Mouse (Mus musculus) ES-E14 (cell line): ENCODE measurements around the gene Prelid1. TPM values are rescaled to one million over a fixed set of nuclear protein-coding genes. Genes with fewer than 3 reads are reported as not detected.

ENCODE experiments used
- DNase-seq: peaks from one replicate; pipeline ENCODE4 v3.0.0-alpha.2; 2013; ENCODE audit warnings: low read depth, low spot score
- H3K27ac ChIP-seq: 2 replicates; pipeline ENCODE4 v1.5.1; 2012; ENCODE audit warnings: low read depth, mild to moderate bottlenecking, low read length, moderate library complexity, mixed read lengths; ENCODE audit not compliant: poor library complexity, insufficient read depth, severe bottlenecking
- H3K36me3 ChIP-seq: 2 replicates; pipeline ENCODE4 v1.6.1; 2012; ENCODE audit warnings: mild to moderate bottlenecking, low read length, moderate library complexity, mixed read lengths; ENCODE audit not compliant: control insufficient read depth, poor library complexity, insufficient read depth, severe bottlenecking
- H3K4me1 ChIP-seq, 2 experiments: fragments of 150-350 bp in 1 of 2; sonication (generic) in 1 of 2; 2 replicates each; pipeline ENCODE4 v1.6.1; 2012; ENCODE audit warnings: low read length in 2 of 2, mild to moderate bottlenecking in 1 of 2, mixed read lengths in 1 of 2; ENCODE audit not compliant: control insufficient read depth in 2 of 2, insufficient read depth in 2 of 2, poor library complexity in 1 of 2
- H3K4me3 ChIP-seq, 2 experiments: fragments of 150-350 bp in 1 of 2; sonication (generic) in 1 of 2; 2 replicates each; pipeline ENCODE4 v1.5.1; 2012; ENCODE audit warnings: low read length in 2 of 2, low read depth in 1 of 2, mild to moderate bottlenecking in 1 of 2, mixed read lengths in 1 of 2; ENCODE audit not compliant: insufficient read depth in 1 of 2, poor library complexity in 1 of 2, severe bottlenecking in 1 of 2
- H3K9ac ChIP-seq: 2 replicates; pipeline ENCODE4 v1.6.1; 2012; ENCODE audit warnings: low read depth, mild to moderate bottlenecking, low read length, mixed read lengths; ENCODE audit not compliant: poor library complexity, insufficient read depth, severe bottlenecking
- H3K9me3 ChIP-seq: fragments of 150-350 bp; sonication (generic); 2 replicates; pipeline ENCODE4 v1.6.1; 2012; ENCODE audit warnings: low read depth, mild to moderate bottlenecking, low read length; ENCODE audit not compliant: control insufficient read depth, insufficient read depth
- CHD2 ChIP-seq: IDR thresholded peaks from 2 replicates; pipeline ENCODE4 v1.6.1; 2014; ENCODE audit warnings: mild to moderate bottlenecking, low read depth, low read length, inconsistent platforms
- HCFC1 ChIP-seq: IDR thresholded peaks from 2 replicates; pipeline ENCODE4 v1.6.1; 2012; ENCODE audit warnings: low read length, inconsistent platforms, borderline replicate concordance; ENCODE audit not compliant: insufficient read depth
- MAFK ChIP-seq: IDR thresholded peaks from 2 replicates; pipeline ENCODE4 v1.6.1; 2014; ENCODE audit warnings: mild to moderate bottlenecking, low read depth, low read length, inconsistent platforms; ENCODE audit not compliant: insufficient read depth
- ZC3H11A ChIP-seq: IDR thresholded peaks from 2 replicates; pipeline ENCODE4 v1.6.1; 2012; ENCODE audit warnings: low read depth, mild to moderate bottlenecking, inconsistent platforms, low read length, borderline replicate concordance
- ZNF384 ChIP-seq: IDR thresholded peaks from 2 replicates; pipeline ENCODE4 v1.6.1; 2012; ENCODE audit warnings: low read depth, low read length, inconsistent platforms
- in situ Hi-C, 2 experiments: fragments of 600-800 bp; cut with MboI; formaldehyde crosslinking; loops; one replicate each; pipeline ENCODE4 v1.15.1; 2025; ENCODE audit warnings: low sequenced_read_pairs in 2 of 2, inconsistent platforms in 1 of 2; ENCODE audit not compliant: unreplicated experiment in 2 of 2
- total RNA-seq: library from RNA; depleted of rRNA; stranded (reverse); fragments of 300-350 nt; gene quantifications from 2 replicates; pipeline ENCODE4 v1.2.3, GENCODE M21; 2012

Gene Prelid1
- total RNA-seq, 1 experiment = 217 TPM

- in situ Hi-C loops = no loop called here
- no peak overlapping the region for H3K4me3 ChIP-seq
- TF ChIP-seq MAFK (no peak), CHD2 (no peak), ZC3H11A (no peak), HCFC1 (no peak), ZNF384 (no peak)
- H3K9me3 ChIP-seq = no peaks in the 10 kb centered on the region
- no peak overlapping the region for H3K27ac ChIP-seq
- H3K36me3 ChIP-seq = peaks cover 24% of the 10 kb centered on the region
- peaks cover 3 to 36% of the 10 kb centered on the region in 2 experiments; a peak in 3 of 4 replicates for H3K4me1 ChIP-seq
- DNase-seq = peak; percentile 78
- 0 out of 2 replicates have a peak overlapping the region, but pooled peaks have one; percentile 27 for H3K9ac ChIP-seq
Observed at GRCm38 (mm10) chr13:55327633-55328032, 7.3 kb downstream of the Prelid1 start.

GRCm38 (mm10) chr13:55328171-55328570 lies 7.9 kb downstream of the Prelid1 start:
- no peak overlapping the region for H3K4me3 ChIP-seq
- H3K36me3 ChIP-seq = peaks cover 19% of the 10 kb centered on the region
- TF ChIP-seq ZC3H11A (no peak), MAFK (no peak), HCFC1 (no peak), CHD2 (no peak), ZNF384 (no peak)
- H3K27ac ChIP-seq = no peak overlapping the region
- no peaks in the 10 kb centered on the region for H3K9me3 ChIP-seq
- DNase-seq = no peak
- peaks cover 3 to 33% of the 10 kb centered on the region in 2 experiments; a peak in 3 of 4 replicates for H3K4me1 ChIP-seq
- in situ Hi-C loops = no loop called here
- no peak overlapping the region for H3K9ac ChIP-seq

GRCm38 (mm10) chr13:55328641-55329040 lies 8.3 kb downstream of the Prelid1 start:
- H3K9me3 ChIP-seq = no peaks in the 10 kb centered on the region
- in situ Hi-C loops = no loop called here
- TF ChIP-seq HCFC1 = no peak
- TF ChIP-seq MAFK = no peak
- TF ChIP-seq ZC3H11A = no peak
- TF ChIP-seq ZNF384 = no peak
- H3K4me1 ChIP-seq = peaks cover 3 to 33% of the 10 kb centered on the region in 2 experiments; a peak in 3 of 4 replicates
- no peak overlapping the region for H3K27ac ChIP-seq
- 0 out of 2 replicates have a peak overlapping the region, but pooled peaks have one; percentile 58 for H3K9ac ChIP-seq
- peak overlapping the region in 1 of 2 experiments; percentile 93; a peak in 2 of 4 replicates for H3K4me3 ChIP-seq
- H3K36me3 ChIP-seq = peaks cover 16% of the 10 kb centered on the region
- DNase-seq = no peak

GRCm38 (mm10) chr13:55329109-55329682 lies 8.9 kb downstream of the Prelid1 start:
- peak overlapping the region; percentile 58; the same call in 1 of the 2 replicates for H3K9ac ChIP-seq
- in situ Hi-C loops = no loop called here
- no peaks in the 10 kb centered on the region for H3K9me3 ChIP-seq
- no peak overlapping the region for H3K27ac ChIP-seq
- H3K36me3 ChIP-seq = peaks cover 10% of the 10 kb centered on the region
- peak overlapping the region; percentile 86 to 93 for H3K4me3 ChIP-seq
- DNase-seq = no peak
- TF ChIP-seq CHD2 (no peak), ZNF384 (no peak), HCFC1 (no peak), ZC3H11A (no peak), MAFK (no peak)
- H3K4me1 ChIP-seq = peaks cover 0 to 30% of the 10 kb centered on the region in 2 experiments; a peak in 3 of 4 replicates
